Mouse (Mus musculus) left cerebral cortex, postnatal 10 days (tissue): ENCODE measurements at regions not wholly inside any gene's neighbourhood (a gene's known extent, or its start where the extent isn't known, plus 50 kb on each side); places are given as distances from the start of the nearest gene placed in this dataset.
"Not testable (repeated sequence)": the region's sequence is repeated elsewhere in the genome, so short reads cannot be mapped to it uniquely, and the experiment has no call there.

Experiments used
- DNase-seq, 2 experiments: peaks; one replicate each; pipeline ENCODE4 v3.0.0; 2021 to 2022; ENCODE audit warnings: low spot score in 2 of 2, mixed read lengths in 1 of 2; ENCODE audit errors: extremely low spot score in 1 of 2
- intact Hi-C: fragments of 180-260 bp; cut with DNase I; formaldehyde crosslinking; loops from one replicate; pipeline ENCODE4 v1.15.1; 2025

- intact Hi-C loops: no loop called here
- peak in 1 of 2 experiments; percentile 15 for DNase-seq
Measured at GRCm38 (mm10) chr17:13574122-13574521, 186.2 kb upstream of the Afdn start.

GRCm38 (mm10) chr17:13574682-13575444, 185.5 kb upstream of the Afdn start:
- DNase-seq: peak in 1 of 2 experiments; percentile 23
- intact Hi-C loops: no loop called here

GRCm38 (mm10) chr17:13577798-13578197, 182.5 kb upstream of the Afdn start:
- intact Hi-C loops: no loop called here
- peak; percentile 31 to 43 for DNase-seq

- intact Hi-C loops: no loop called here
- no peak for DNase-seq
Measured at GRCm38 (mm10) chr17:13581214-13581920, 179.0 kb upstream of the Afdn start.

- intact Hi-C loops: no loop called here
- no peak for DNase-seq
Measured at GRCm38 (mm10) chr17:13581995-13582588, 178.2 kb upstream of the Afdn start.

- peak in 1 of 2 experiments; percentile 32 for DNase-seq
- intact Hi-C loops: no loop called here
Measured at GRCm38 (mm10) chr17:13583475-13584233, 176.7 kb upstream of the Afdn start.

GRCm38 (mm10) chr17:13584394-13584793, 175.9 kb upstream of the Afdn start:
- no peak for DNase-seq
- intact Hi-C loops: no loop called here

GRCm38 (mm10) chr17:13590240-13590837, 170.0 kb upstream of the Afdn start:
- intact Hi-C loops: not testable (repeated sequence)
- DNase-seq: peak in 1 of 2 experiments; percentile 17
